Mouse (Mus musculus) embryo, embryonic 11 days (tissue): ENCODE measurements around the gene Ceacam10.
"Not testable (repeated sequence)": the region's sequence is repeated elsewhere in the genome, so short reads cannot be mapped to it uniquely, and the experiment has no call there.

ENCODE experiments used
- DNase-seq: peaks from one replicate; pipeline ENCODE4 v3.0.0-alpha.2; 2015

The Ceacam10 gene

GRCm38 (mm10) chr7:24776918-24777317, at the start of gene Ceacam10:
Gene Ceacam10 (plus strand): TSS chr7:24777206.
- not testable (repeated sequence) for DNase-seq

DNA sequence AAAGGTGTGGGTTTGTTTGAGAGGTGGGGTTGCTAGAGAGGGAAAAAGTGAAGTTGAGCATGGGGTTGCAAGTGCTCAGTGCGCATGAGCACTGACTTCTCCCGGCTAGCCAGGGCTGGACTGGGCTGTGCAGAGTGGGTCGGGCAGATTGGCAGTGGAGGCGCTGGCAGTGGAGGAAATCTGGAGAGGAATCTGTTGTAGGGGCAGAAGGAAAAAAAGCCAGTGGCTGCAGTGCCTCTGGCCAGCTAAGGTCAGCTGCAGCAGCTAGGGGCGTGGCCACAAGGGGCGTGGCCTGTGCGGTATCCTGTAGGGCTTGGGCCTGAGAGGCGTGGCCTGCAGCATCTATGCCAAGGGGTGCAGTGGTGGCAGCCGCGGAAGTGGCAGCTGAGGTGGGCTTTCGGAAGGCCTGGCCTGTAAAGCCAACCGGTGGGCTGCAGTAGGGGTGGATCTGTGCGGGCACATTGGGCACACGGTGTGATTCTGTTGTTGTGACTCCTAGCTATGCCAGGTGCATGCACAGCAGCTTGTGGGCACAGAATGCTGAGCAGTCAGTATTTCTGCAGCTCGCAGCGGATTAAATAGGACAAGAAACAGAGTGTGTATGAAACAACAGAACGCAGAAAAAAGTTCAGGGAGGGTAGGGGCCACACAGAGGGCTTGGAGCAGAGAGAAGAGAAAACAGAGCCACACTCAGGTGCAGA, 40.9 kb upstream of the Ceacam10 start:
- peak; percentile 73 for DNase-seq

GRCm38 (mm10) chr7:24750695-24751094, 26.3 kb upstream of the Ceacam10 start:
- no peak for DNase-seq

DNA sequence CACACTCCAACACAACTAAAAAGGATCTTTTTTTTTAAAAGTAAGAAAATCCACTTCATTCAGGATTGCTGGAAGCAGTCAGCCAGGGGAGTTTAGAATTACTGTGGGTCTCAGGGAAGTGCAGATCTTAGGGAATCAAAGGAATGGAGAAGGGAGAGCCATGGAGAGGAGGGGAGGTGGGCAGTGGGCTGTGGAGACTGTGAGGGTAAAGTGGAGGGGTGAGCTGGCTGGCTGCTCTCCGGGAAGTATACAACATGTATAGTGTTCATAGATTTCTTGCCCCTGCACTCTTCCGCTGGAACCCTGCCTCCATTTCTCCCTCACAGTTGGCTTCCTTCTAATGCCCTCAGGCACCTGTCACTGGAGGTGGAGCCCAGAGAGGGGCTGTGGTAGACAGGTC, 25.4 kb upstream of the Ceacam10 start:
- DNase-seq = no peak

DNA sequence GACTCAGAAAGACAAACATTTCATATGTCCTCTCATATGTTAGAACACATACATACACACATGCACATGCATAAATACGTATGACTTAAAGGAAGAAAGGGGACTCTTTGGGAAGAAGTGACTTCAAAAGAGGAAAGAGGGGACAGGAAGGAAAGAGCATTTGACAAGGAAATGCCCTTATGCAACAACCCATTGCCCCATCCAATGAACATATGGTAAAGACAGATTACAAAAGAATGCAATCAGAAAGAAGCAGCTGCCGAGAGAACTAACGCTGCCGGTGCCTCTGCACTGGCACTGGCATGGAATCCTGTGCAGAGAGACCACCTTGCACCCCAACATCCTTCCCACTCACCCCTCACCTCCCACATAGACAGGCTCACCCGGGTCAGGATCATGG, 23.5 kb upstream of the Ceacam10 start:
- no peak for DNase-seq

- no peak for DNase-seq
Measured at GRCm38 (mm10) chr7:24758520-24758919, 18.5 kb upstream of the Ceacam10 start.

- no peak for DNase-seq
Measured at GRCm38 (mm10) chr7:24760211-24760610, 16.8 kb upstream of the Ceacam10 start, which contains the start of gene Cd177. Gene Cd177 (minus strand): TSS chr7:24760311.

- no peak for DNase-seq
Measured at GRCm38 (mm10) chr7:24761161-24761560, 15.8 kb upstream of the Ceacam10 start.

- DNase-seq = no peak
Measured at GRCm38 (mm10) chr7:24762574-24762973, 14.4 kb upstream of the Ceacam10 start.

GRCm38 (mm10) chr7:24771361-24771760, 5.6 kb upstream of the Ceacam10 start:
- no peak for DNase-seq

DNA sequence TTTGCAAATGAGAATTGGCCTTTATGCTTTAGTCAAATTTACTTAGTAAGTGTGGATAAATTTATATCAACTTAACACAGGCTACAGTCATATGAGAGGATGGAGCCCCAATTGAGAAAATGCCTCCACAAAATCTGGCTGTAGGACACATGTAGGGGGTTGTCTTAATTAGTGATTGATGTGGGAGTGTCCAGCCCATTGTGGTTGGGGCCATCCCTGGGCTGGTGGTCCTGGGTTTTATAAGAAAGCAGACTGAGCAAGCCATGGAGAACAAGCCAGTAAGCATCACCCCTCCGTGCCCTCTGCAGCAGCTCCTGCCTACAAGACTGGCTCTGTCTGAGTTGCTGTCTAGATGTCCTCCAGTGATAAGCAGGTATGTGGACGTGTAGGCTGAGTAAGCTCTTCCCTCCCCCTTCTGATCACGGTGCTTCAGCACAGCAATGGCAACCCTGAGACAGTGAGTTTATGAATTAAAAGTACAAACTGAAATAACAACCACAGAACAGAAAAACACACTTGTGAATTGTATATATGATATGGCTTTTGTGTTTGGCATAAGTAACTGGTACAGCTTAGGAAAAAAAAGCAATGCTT, 3.0 kb upstream of the Ceacam10 start:
- no peak for DNase-seq

DNA sequence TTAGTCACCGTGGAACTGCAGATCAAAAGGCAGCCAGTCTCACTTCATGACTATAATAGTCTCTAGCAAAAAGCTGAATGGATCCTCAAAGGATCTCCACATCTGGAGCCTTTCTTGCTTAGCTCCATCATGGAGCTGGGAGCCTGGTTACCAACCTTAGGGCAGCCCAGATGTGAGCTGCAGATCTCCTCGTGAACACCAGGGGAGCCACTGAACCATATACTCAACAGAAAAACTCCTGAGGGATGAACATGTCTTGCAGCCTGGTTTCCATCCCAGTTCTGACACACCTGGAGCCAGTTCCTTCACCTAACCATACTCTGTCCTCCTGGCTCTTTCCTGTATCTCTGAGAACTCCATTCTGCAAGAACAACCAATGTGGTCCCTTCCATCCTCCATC, 861 bp upstream of the Ceacam10 start:
- DNase-seq = no peak

DNA sequence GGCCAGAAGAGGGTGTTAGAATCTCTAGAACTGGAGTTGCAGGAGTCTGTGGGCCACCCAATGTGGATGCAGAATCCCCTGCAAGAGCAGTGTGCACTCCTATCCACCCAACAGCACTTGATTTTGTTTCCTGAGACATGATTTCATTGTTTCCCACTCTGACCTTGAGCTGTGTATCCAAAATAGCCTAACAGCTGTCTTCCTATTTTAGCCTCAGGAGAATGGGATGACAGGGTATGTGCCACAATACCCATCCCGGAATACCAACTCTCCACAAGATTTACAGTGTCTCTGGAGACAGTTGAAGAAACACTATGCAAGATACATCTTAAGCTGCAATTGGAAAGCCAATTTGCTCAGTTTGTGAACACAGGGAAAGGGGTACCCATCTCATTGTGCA, 20.9 kb downstream of the Ceacam10 start:
- no peak for DNase-seq

DNA sequence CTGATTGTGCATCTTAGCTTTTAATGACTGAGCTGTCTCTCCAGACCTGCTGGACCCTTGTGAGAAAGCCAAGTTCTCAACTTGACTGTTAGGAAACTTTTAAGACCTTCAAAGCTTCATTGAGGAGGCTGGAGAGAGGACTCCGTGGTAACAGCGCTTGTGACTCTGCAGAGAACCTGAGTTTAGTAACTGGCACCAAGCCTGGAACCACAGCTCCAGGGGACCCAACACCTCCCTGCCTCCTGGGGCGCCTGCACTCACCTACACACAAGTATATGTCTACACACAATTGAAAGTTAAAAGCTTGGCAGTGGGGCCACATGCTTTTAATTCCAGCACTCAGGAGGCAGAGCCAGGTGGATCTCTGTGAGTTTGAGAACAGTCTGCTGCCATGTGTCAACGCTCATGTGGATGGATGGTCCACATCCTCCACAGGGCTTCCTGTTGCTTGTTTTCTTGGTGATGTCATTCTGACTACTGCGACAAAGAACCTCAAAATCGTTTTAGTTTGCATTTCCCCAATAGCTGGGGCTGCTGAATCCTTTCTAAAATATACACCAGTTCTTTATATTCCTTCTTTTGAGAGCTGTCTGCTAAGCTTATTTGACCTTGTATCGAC, 25.3 kb downstream of the Ceacam10 start:
- DNase-seq = no peak

- DNase-seq = no peak
Measured at GRCm38 (mm10) chr7:24804826-24805225, 27.8 kb downstream of the Ceacam10 start.

GRCm38 (mm10) chr7:24809041-24809440, 32.0 kb downstream of the Ceacam10 start:
- no peak for DNase-seq

DNA sequence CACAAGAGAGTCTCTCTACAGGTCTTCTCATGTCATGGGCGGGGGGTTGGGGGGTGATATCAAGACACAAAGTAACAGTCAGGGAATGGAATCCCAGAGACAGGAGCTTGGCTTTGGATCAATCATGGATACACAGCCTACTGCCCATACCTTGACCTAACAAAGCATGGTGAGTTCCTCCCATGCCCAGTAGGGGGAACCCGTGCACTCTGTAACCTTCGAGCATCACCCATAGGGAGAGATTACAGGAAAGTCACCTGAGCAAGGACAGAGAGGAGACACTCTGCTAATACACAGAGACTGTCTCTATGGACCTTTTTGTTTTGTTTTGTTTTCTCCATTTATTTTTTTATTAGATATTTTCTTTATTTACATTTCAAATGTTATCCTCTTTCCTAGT, 40.5 kb downstream of the Ceacam10 start:
- peak; percentile 82 for DNase-seq

DNA sequence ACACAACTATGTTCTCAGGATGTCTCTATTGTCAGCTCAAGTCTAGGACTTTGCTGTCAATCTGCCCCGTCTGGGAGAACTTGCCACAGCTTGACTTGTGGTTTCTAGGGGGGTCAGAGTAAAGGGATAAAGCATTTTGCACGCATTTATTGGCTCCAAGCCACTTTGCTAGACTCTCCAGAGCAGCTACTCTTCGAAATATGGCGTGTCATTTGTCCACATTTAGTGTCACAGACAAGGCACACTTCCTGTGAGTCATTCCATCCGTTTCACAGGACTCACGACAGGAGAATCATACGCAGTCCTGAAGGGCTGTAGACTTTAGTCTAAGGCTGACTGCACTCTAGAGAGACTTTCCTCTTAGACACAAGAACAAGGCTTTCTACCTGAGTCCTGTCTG, 47.4 kb downstream of the Ceacam10 start:
- no peak for DNase-seq

GRCm38 (mm10) chr7:24827181-24827580, 50.2 kb downstream of the Ceacam10 start:
- DNase-seq = no peak
